Mouse (Mus musculus) midbrain, embryonic 14.5 days (tissue): ENCODE results near the gene Pcdh15. TPM values are rescaled to one million over a fixed set of nuclear protein-coding genes. Genes with fewer than 3 reads are reported as not detected.

Experiments
- ATAC-seq: fragments of 200-750 bp; cut with Nextera tagmentation; 2 replicates; pipeline ENCODE4 v1.8.0; 2017; ENCODE audit warnings: moderate number of reproducible peaks, moderate library complexity; ENCODE audit not compliant: low FRiP score, low TSS enrichment
- DNase-seq: peaks from one replicate; pipeline ENCODE4 v3.0.0-alpha.2; 2015
- H3K27ac ChIP-seq: fragments of 300-500 bp; sonication (generic); replicated peaks from 2 replicates; pipeline ENCODE4 v1.5.1; 2014; ENCODE audit warnings: mild to moderate bottlenecking, low read depth, low read length, moderate library complexity
- H3K27me3 ChIP-seq: fragments of 300-500 bp; sonication (generic); 2 replicates; pipeline ENCODE4 v1.6.1; 2014; ENCODE audit warnings: low read length, control low read depth, mixed read lengths; ENCODE audit not compliant: control insufficient read depth, insufficient read depth
- H3K36me3 ChIP-seq: fragments of 300-500 bp; sonication (generic); 2 replicates; pipeline ENCODE4 v1.6.1; 2014; ENCODE audit warnings: low read length, control low read depth; ENCODE audit not compliant: control insufficient read depth, insufficient read depth
- H3K4me1 ChIP-seq: fragments of 300-500 bp; sonication (generic); 2 replicates; pipeline ENCODE4 v1.6.1; 2014; ENCODE audit warnings: mild to moderate bottlenecking, antibody characterized with exemption, low read length, control low read depth; ENCODE audit not compliant: control insufficient read depth, insufficient read depth
- H3K4me2 ChIP-seq: fragments of 300-500 bp; sonication (generic); 2 replicates; pipeline ENCODE4 v1.6.1; 2014; ENCODE audit warnings: mild to moderate bottlenecking, low read length, moderate library complexity
- H3K4me3 ChIP-seq: fragments of 300-500 bp; sonication (generic); replicated peaks from 2 replicates; pipeline ENCODE4 v1.5.1; 2014; ENCODE audit warnings: low read depth, low read length
- H3K9ac ChIP-seq: fragments of 300-500 bp; sonication (generic); replicated peaks from 2 replicates; pipeline ENCODE4 v1.6.1; 2014; ENCODE audit warnings: mild to moderate bottlenecking, low read length, moderate library complexity
- H3K9me3 ChIP-seq: fragments of 300-500 bp; sonication (generic); 2 replicates; pipeline ENCODE4 v1.6.1; 2016; ENCODE audit warnings: low read length, control low read depth, mixed read lengths; ENCODE audit not compliant: control insufficient read depth
- WGBS: fragments of 180-500 bp; shearing (Covaris S2); extraction: QIAGEN DNeasy Blood & Tissue Kit; methylation state at CpG from one replicate; pipeline ENCODE4 v1.1.7; 2014; 5-methylcytosine and 5-hydroxymethylcytosine counted together
- polyA plus RNA-seq: library from polyadenylated mRNA; unstranded; fragments of >200 nt; fragmentation: Nextera tagmentation; extraction: Ambion mirVana; gene quantifications from 2 replicates; pipeline ENCODE4 v1.2.1, GENCODE M21; 2014

Gene Pcdh15
- polyA plus RNA-seq, 1 experiment from 2014 or later, result 10.4 TPM

DNA sequence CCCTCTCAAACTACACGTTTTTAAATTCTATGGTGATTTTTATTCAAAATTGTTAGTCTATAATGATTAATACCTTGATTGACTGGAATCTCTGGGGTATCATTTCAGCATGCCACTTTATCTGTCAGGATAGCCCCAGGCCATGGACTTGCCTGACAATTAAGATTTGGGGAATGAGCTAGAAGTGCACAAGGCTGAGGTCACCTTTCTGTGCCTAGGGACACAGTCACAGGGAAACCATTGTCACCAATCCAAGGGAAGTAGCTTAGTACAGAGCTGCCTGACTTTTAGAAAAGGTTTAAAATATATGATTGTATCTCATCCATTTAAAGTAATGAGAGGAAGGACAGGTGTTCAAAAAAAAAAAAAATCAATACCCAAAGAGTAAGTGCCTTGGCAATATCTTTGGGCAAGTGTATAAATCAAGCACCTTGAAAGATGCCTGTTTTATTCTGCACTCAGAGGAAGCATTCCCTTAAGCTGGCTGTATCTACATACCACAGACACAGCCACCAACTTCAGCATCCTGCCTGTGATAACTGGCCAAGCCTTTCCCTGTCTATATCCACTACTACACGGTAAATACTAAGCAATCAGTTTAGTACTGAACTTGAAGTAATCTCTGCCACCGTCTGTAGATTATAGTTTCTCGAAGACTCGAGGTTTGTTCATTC lies 779.0 kb downstream of the Pcdh15 start:
- Histone ChIP-seq H3K9ac (no peak overlapping the region), H3K9me3 (no peaks in the 10 kb centered on the region), H3K27me3 (no peaks in the 10 kb centered on the region), H3K4me1 (no peaks in the 10 kb centered on the region), H3K4me3 (no peak overlapping the region), H3K36me3 (no peaks in the 10 kb centered on the region), H3K4me2 (no peak overlapping the region), H3K27ac (no peak overlapping the region)
- peak; percentile 29 for DNase-seq
- ATAC-seq, result no peak
- 70% methylated on average over 5 of the region's 5 CpGs for whole genome bisulfite sequencing

DNA sequence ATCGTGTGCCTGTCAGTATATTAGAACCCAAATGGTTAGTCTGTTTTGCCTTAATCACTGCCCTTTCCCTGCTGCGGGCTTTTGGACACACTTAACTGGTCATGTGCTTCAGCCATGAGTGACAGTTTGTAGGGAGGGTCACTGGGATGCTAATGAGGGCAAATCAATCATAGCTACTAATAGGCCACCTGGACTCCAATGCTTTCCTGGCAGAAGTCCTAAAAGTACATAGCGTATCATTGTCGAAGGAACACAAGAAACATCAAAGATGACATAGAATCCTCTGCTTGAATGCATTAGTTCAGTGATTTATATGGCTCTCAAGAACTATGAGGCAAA lies 779.6 kb downstream of the Pcdh15 start:
- no peaks in the 10 kb centered on the region for H3K4me1 ChIP-seq
- 60% methylated on average over 4 of the region's 4 CpGs for WGBS
- peak; percentile 8 for DNase-seq
- H3K27me3 ChIP-seq, result no peaks in the 10 kb centered on the region
- H3K36me3 ChIP-seq, result no peaks in the 10 kb centered on the region
- no peak for ATAC-seq
- H3K27ac ChIP-seq, result no peak overlapping the region
- H3K4me3 ChIP-seq, result no peak overlapping the region
- no peaks in the 10 kb centered on the region for H3K9me3 ChIP-seq
- H3K9ac ChIP-seq, result no peak overlapping the region
- no peak overlapping the region for H3K4me2 ChIP-seq

DNA sequence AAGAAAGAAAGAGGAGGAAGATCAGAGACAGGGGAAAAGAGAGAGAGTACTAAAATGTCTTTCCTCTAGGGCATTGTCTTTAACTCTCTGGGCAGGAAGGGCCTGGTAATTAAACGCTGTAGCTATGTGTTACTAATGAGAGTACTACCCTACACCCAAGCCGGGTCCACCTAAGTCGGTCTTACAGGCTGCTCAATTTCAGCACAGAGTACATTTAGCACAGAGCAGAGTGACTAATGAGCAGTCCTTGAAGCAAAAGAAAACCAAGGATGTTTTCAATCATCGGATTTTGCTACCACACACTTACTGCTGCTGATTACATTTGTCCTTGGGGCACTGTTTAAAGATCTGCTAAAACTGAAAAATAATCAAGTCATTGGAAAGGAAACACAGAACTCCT lies 788.6 kb downstream of the Pcdh15 start:
- peak; percentile 4 for DNase-seq
- WGBS, result 74% methylated on average over 4 of the region's 4 CpGs
- Histone ChIP-seq H3K4me3 (no peak overlapping the region), H3K9ac (no peak overlapping the region), H3K4me1 (no peaks in the 10 kb centered on the region), H3K27ac (no peak overlapping the region), H3K27me3 (no peaks in the 10 kb centered on the region), H3K36me3 (no peaks in the 10 kb centered on the region), H3K4me2 (no peak overlapping the region), H3K9me3 (no peaks in the 10 kb centered on the region)
- no peak for ATAC-seq

- Histone ChIP-seq H3K9me3 (no peaks in the 10 kb centered on the region), H3K36me3 (no peaks in the 10 kb centered on the region), H3K27ac (no peak overlapping the region), H3K4me2 (no peak overlapping the region), H3K27me3 (no peaks in the 10 kb centered on the region), H3K4me3 (no peak overlapping the region), H3K9ac (no peak overlapping the region), H3K4me1 (no peaks in the 10 kb centered on the region)
- no peak for ATAC-seq
- DNase-seq, result no peak
- WGBS, result 91% methylated on average over 4 of the region's 4 CpGs
Measured at GRCm38 (mm10) chr10:73892251-73892650, 793.1 kb downstream of the Pcdh15 start.

DNA sequence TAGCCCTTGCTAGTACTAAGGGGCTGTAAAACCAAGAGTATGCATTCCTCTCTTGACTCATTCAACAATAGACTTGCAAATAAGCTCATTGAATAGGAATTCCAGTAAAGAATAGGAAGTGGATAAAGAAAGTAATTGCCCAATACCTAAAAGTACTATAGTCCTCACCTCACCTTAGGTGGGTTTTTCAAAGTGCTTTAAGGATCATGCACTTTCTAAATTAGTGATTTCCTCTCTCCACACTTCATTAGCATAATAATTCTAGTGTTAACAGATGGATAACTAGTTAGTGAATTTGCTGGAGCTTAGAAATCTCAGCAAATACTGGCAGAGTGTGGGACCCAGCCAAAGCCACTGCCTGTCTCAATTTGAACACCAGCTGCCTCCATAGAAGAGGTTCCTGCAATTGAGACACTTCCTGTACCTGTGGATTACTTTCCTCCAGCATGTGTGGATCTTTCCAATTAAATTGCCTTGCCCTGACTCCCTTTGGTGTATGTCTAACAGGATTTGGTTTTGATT lies 797.0 kb downstream of the Pcdh15 start:
- ATAC-seq, result no peak
- no peaks in the 10 kb centered on the region for H3K9me3 ChIP-seq
- no peaks in the 10 kb centered on the region for H3K27me3 ChIP-seq
- H3K4me2 ChIP-seq, result no peak overlapping the region
- no peaks in the 10 kb centered on the region for H3K4me1 ChIP-seq
- H3K9ac ChIP-seq, result no peak overlapping the region
- H3K27ac ChIP-seq, result no peak overlapping the region
- no peak overlapping the region for H3K4me3 ChIP-seq
- no peaks in the 10 kb centered on the region for H3K36me3 ChIP-seq
- DNase-seq, result no peak

DNA sequence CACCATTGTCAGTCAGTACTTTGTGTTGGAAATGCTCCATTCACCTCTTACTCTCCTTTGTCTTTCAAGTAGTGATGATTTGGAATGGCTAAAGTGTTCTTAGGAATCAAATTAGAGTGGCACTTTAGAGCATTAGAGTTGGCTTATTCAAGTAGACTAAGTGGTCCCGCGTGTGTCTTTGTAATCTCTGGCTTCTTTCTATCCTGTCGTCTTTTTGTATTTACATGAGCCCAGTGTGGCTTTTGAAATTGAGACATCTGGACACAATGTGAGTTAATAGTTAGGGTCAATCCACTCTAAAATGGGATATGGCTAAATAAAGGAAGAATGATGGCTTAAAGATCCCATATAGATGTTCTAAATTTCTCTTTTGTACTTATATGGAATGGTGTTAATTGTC lies 800.0 kb downstream of the Pcdh15 start:
- DNase-seq (no peak), ATAC-seq (no peak)
- Histone ChIP-seq H3K4me2 (no peak overlapping the region), H3K4me3 (no peak overlapping the region), H3K36me3 (no peaks in the 10 kb centered on the region), H3K9ac (no peak overlapping the region), H3K4me1 (no peaks in the 10 kb centered on the region), H3K9me3 (no peaks in the 10 kb centered on the region), H3K27ac (no peak overlapping the region), H3K27me3 (no peaks in the 10 kb centered on the region)
- WGBS, result 59% methylated on average over 3 of the region's 3 CpGs

GRCm38 (mm10) chr10:73907626-73908025 lies 808.5 kb downstream of the Pcdh15 start:
- DNase-seq, result no peak
- no peak for ATAC-seq
- Histone ChIP-seq H3K9me3 (no peaks in the 10 kb centered on the region), H3K27me3 (no peaks in the 10 kb centered on the region), H3K36me3 (no peaks in the 10 kb centered on the region), H3K4me2 (no peak overlapping the region), H3K4me3 (no peak overlapping the region), H3K9ac (no peak overlapping the region), H3K27ac (no peak overlapping the region), H3K4me1 (no peaks in the 10 kb centered on the region)
- 72% methylated on average over 1 of the region's 1 CpGs for WGBS

GRCm38 (mm10) chr10:73908568-73908967 lies 809.4 kb downstream of the Pcdh15 start:
- Histone ChIP-seq H3K4me2 (no peak overlapping the region), H3K36me3 (no peaks in the 10 kb centered on the region), H3K4me3 (no peak overlapping the region), H3K9me3 (no peaks in the 10 kb centered on the region), H3K4me1 (no peaks in the 10 kb centered on the region), H3K9ac (no peak overlapping the region), H3K27ac (no peak overlapping the region), H3K27me3 (no peaks in the 10 kb centered on the region)
- ATAC-seq (no peak), DNase-seq (no peak)
- WGBS, result 69% methylated on average over 1 of the region's 1 CpGs

DNA sequence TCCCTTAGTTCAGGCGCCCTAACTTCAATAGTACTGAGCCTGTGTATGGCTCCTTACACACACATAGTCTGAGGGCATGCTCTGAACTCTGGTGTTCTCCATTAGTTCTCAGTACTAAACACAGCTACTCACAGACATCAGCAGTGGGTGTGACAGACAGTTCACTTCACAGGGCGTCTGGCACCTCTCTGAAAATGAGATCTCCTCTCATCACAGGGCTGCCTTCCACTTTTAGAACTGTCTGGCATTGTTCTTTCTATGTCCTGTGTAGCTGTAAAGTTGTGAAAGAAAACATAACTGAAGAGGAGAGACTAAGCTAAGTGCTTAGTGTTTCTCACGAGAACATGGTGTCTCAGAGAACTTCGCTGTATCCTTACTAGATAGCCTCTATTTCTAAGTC lies 816.0 kb downstream of the Pcdh15 start:
- ATAC-seq, result no peak
- Histone ChIP-seq H3K36me3 (no peaks in the 10 kb centered on the region), H3K27ac (no peak overlapping the region)

More for the DNA sequence above, 816.0 kb downstream of the Pcdh15 start:
- Histone ChIP-seq H3K4me2 (no peak overlapping the region), H3K4me1 (no peaks in the 10 kb centered on the region), H3K4me3 (no peak overlapping the region), H3K27me3 (no peaks in the 10 kb centered on the region), H3K9ac (no peak overlapping the region), H3K9me3 (no peaks in the 10 kb centered on the region)
- 85% methylated on average over 4 of the region's 4 CpGs for whole genome bisulfite sequencing
- DNase-seq, result no peak
